17 mouse cellular contexts compared by ENCODE assay signal in genomic region chr8:86604676-86605075, GRCm38 (mm10). TPM values are rescaled to one million over a fixed set of nuclear protein-coding genes. Genes with fewer than 3 reads are reported as not detected.
"Had no signal": no experiment of that assay in that cellular context is flagged by ENCODE, and none has a peak within 500 bp of the region (broad histone marks: within the 10 kb centered on the region; RNA-seq: fewer than 3 reads in every experiment).

No protein-coding gene starts in this region.

- H3K27me3 ChIP-seq: neural tube, embryonic 12.5 days; neural tube, embryonic 13.5 days; neural tube, embryonic 15.5 days; stomach, embryonic 15.5 days had no signal

- H3K27ac ChIP-seq: neural tube, embryonic 12.5 days; neural tube, embryonic 13.5 days; neural tube, embryonic 15.5 days; stomach, embryonic 15.5 days; stomach, postnatal 0 days had no signal

- H3K9me3 ChIP-seq: neural tube, embryonic 12.5 days; neural tube, embryonic 13.5 days; neural tube, embryonic 15.5 days; stomach, embryonic 15.5 days had no signal

- H3K4me2 ChIP-seq: neural tube, embryonic 12.5 days; neural tube, embryonic 13.5 days; neural tube, embryonic 15.5 days; stomach, embryonic 15.5 days had no signal

- H3K9ac ChIP-seq: neural tube, embryonic 12.5 days; neural tube, embryonic 13.5 days; neural tube, embryonic 15.5 days; stomach, embryonic 15.5 days had no signal

- H3K36me3 ChIP-seq: neural tube, embryonic 12.5 days; neural tube, embryonic 13.5 days; neural tube, embryonic 15.5 days; stomach, embryonic 15.5 days had no signal

- DNase-seq: retina, postnatal 1 day; right cerebral cortex, adult 18-20 months; right cerebral cortex, postnatal 14 days; right cerebral cortex, postnatal 25 days; right cerebral cortex, postnatal 4 days; spleen, adult 18-20 months; thymus, adult 18-20 months; thymus, adult 2 months; thymus, postnatal 14 days; thymus, postnatal 25 days; thymus, postnatal 36 days; thymus, postnatal 4 days had no signal

- H3K4me3 ChIP-seq: neural tube, embryonic 12.5 days; neural tube, embryonic 13.5 days; neural tube, embryonic 15.5 days; stomach, embryonic 15.5 days had no signal

- H3K4me1 ChIP-seq: neural tube, embryonic 12.5 days; neural tube, embryonic 13.5 days; neural tube, embryonic 15.5 days; stomach, embryonic 15.5 days had no signal

RNA-seq across cellular contexts. Expression of gene Abcc12, which starts 24.2 kb away (rescaled TPM):
- polyA plus RNA-seq: neural tube, embryonic 12.5 days had no signal
